Mouse (Mus musculus): ENCODE measurements around the gene Inhbe. TPM values are rescaled to one million over a fixed set of nuclear protein-coding genes. Genes with fewer than 3 reads are reported as not detected.

Gene Inhbe
- polyA plus RNA-seq, 1 experiment from 2014 or later = not detected

- TF ChIP-seq CTCF (IDR thresholded peaks at IDR 0.05) = no peak
- no peak for TF ChIP-seq EP300 (IDR thresholded peaks at IDR 0.05)
- Histone ChIP-seq H3K27ac (ENCODE audit: low read length) (no peak overlapping the region), H3K4me1 (ENCODE audit: insufficient read depth, low read depth, low read length) (peaks cover 4% of the 10 kb centered on the region), H3K36me3 (ENCODE audit: insufficient read depth, low read length) (no peaks in the 10 kb centered on the region), H3K9ac (replicated peaks; ENCODE audit: low read depth) (no peak overlapping the region), H3K4me3 (ENCODE audit: low read depth, low read length) (no peak overlapping the region), H3K4me2 (replicated peaks; ENCODE audit: low read depth, low read length) (no peak overlapping the region), H3K27me3 (replicated peaks; ENCODE audit: insufficient read depth, low read length) (peaks cover 14% of the 10 kb centered on the region; the same call in 1 of the 2 replicates), H3K9me3 (ENCODE audit: low read length) (no peaks in the 10 kb centered on the region)
- no peak for ATAC-seq
- no peak for DNase-seq (ENCODE audit: low spot score)
- 58% methylated on average over 1 of the region's 1 CpGs for WGBS
Observed at GRCm38 (mm10) chr10:127335271-127335670, 18.9 kb downstream of the Inhbe start.

GRCm38 (mm10) chr10:127333152-127333551, 21.1 kb downstream of the Inhbe start:
- Histone ChIP-seq H3K4me3 (ENCODE audit: low read depth, low read length) (no peak overlapping the region), H3K4me2 (replicated peaks; ENCODE audit: low read depth, low read length) (no peak overlapping the region), H3K27me3 (replicated peaks; ENCODE audit: insufficient read depth, low read length) (peaks cover 14% of the 10 kb centered on the region; the same call in 1 of the 2 replicates), H3K4me1 (ENCODE audit: insufficient read depth, low read depth, low read length) (no peaks in the 10 kb centered on the region), H3K9ac (replicated peaks; ENCODE audit: low read depth) (no peak overlapping the region), H3K27ac (ENCODE audit: low read length) (no peak overlapping the region), H3K36me3 (ENCODE audit: insufficient read depth, low read length) (no peaks in the 10 kb centered on the region), H3K9me3 (ENCODE audit: low read length) (no peaks in the 10 kb centered on the region)
- 67% methylated on average over 5 of the region's 5 CpGs for WGBS
- ATAC-seq = no peak
- no peak for DNase-seq (ENCODE audit: low spot score)
- TF ChIP-seq EP300 (IDR thresholded peaks at IDR 0.05) (no peak), CTCF (IDR thresholded peaks at IDR 0.05) (peak; percentile 47)

GRCm38 (mm10) chr10:127332211-127332874, 21.9 kb downstream of the Inhbe start:
- no peak overlapping the region for H3K27ac ChIP-seq (ENCODE audit: low read length)
- peak; percentile 35 for DNase-seq (ENCODE audit: low spot score)
- no peaks in the 10 kb centered on the region for H3K9me3 ChIP-seq (ENCODE audit: low read length)
- H3K4me2 ChIP-seq (replicated peaks; ENCODE audit: low read depth, low read length) = no peak overlapping the region
- no peak overlapping the region for H3K9ac ChIP-seq (replicated peaks; ENCODE audit: low read depth)
- WGBS = 54% methylated on average over 31 of the region's 31 CpGs
- no peaks in the 10 kb centered on the region for H3K36me3 ChIP-seq (ENCODE audit: insufficient read depth, low read length)
- H3K4me1 ChIP-seq (ENCODE audit: insufficient read depth, low read depth, low read length) = no peaks in the 10 kb centered on the region
- TF ChIP-seq CTCF (IDR thresholded peaks at IDR 0.05) (peak; percentile 36; the same call in 1 of the 2 replicates), EP300 (IDR thresholded peaks at IDR 0.05) (no peak)
- H3K4me3 ChIP-seq (ENCODE audit: low read depth, low read length) = no peak overlapping the region
- peaks cover 20% of the 10 kb centered on the region; the same call in 1 of the 2 replicates for H3K27me3 ChIP-seq (replicated peaks; ENCODE audit: insufficient read depth, low read length)
- no peak for ATAC-seq

- DNase-seq (ENCODE audit: low spot score) (no peak), ATAC-seq (no peak)
- 67% methylated on average over 7 of the region's 7 CpGs for WGBS
- no peak for TF ChIP-seq CTCF (IDR thresholded peaks at IDR 0.05)
- TF ChIP-seq EP300 (IDR thresholded peaks at IDR 0.05) = no peak
- H3K4me2 ChIP-seq (replicated peaks; ENCODE audit: low read depth, low read length) = no peak overlapping the region
- H3K9ac ChIP-seq (replicated peaks; ENCODE audit: low read depth) = no peak overlapping the region
- H3K4me3 ChIP-seq (ENCODE audit: low read depth, low read length) = no peak overlapping the region
- H3K36me3 ChIP-seq (ENCODE audit: insufficient read depth, low read length) = no peaks in the 10 kb centered on the region
- peaks cover 38% of the 10 kb centered on the region for H3K27me3 ChIP-seq (replicated peaks; ENCODE audit: insufficient read depth, low read length)
- peaks cover 8% of the 10 kb centered on the region for H3K4me1 ChIP-seq (ENCODE audit: insufficient read depth, low read depth, low read length)
- H3K27ac ChIP-seq (ENCODE audit: low read length) = no peak overlapping the region
- H3K9me3 ChIP-seq (ENCODE audit: low read length) = no peaks in the 10 kb centered on the region
Observed at GRCm38 (mm10) chr10:127330212-127330611, 24.0 kb downstream of the Inhbe start.

- no peak overlapping the region for H3K4me3 ChIP-seq (ENCODE audit: low read depth, low read length)
- 43% methylated on average over 18 of the region's 18 CpGs for WGBS
- ATAC-seq = no peak
- no peak for DNase-seq (ENCODE audit: low spot score)
- H3K9ac ChIP-seq (replicated peaks; ENCODE audit: low read depth) = no peak overlapping the region
- peaks cover 56% of the 10 kb centered on the region for H3K27me3 ChIP-seq (replicated peaks; ENCODE audit: insufficient read depth, low read length)
- peaks cover 8% of the 10 kb centered on the region for H3K4me1 ChIP-seq (ENCODE audit: insufficient read depth, low read depth, low read length)
- H3K4me2 ChIP-seq (replicated peaks; ENCODE audit: low read depth, low read length) = no peak overlapping the region
- TF ChIP-seq CTCF (IDR thresholded peaks at IDR 0.05) (no peak), EP300 (IDR thresholded peaks at IDR 0.05) (no peak)
- no peaks in the 10 kb centered on the region for H3K9me3 ChIP-seq (ENCODE audit: low read length)
- no peaks in the 10 kb centered on the region for H3K36me3 ChIP-seq (ENCODE audit: insufficient read depth, low read length)
- no peak overlapping the region for H3K27ac ChIP-seq (ENCODE audit: low read length)
Observed at GRCm38 (mm10) chr10:127327461-127328145, 26.6 kb downstream of the Inhbe start.

GRCm38 (mm10) chr10:127326828-127327227, 27.4 kb downstream of the Inhbe start:
- H3K36me3 ChIP-seq (ENCODE audit: insufficient read depth, low read length) = no peaks in the 10 kb centered on the region
- TF ChIP-seq EP300 (IDR thresholded peaks at IDR 0.05) = no peak
- H3K9ac ChIP-seq (replicated peaks; ENCODE audit: low read depth) = no peak overlapping the region
- peaks cover 52% of the 10 kb centered on the region for H3K27me3 ChIP-seq (replicated peaks; ENCODE audit: insufficient read depth, low read length)
- no peak overlapping the region for H3K27ac ChIP-seq (ENCODE audit: low read length)
- ATAC-seq (peak; percentile 1; the same call in 1 of the 2 replicates), DNase-seq (ENCODE audit: low spot score) (no peak)
- H3K4me2 ChIP-seq (replicated peaks; ENCODE audit: low read depth, low read length) = peak overlapping the region; percentile 69
- 10% methylated on average over 28 of the region's 29 CpGs for WGBS
- no peaks in the 10 kb centered on the region for H3K9me3 ChIP-seq (ENCODE audit: low read length)
- H3K4me3 ChIP-seq (ENCODE audit: low read depth, low read length) = peak overlapping the region; percentile 40
- peaks cover 8% of the 10 kb centered on the region for H3K4me1 ChIP-seq (ENCODE audit: insufficient read depth, low read depth, low read length)
